Mouse (Mus musculus) megakaryocyte, embryonic 14.5 days (primary cell): Measurements from ENCODE around the gene Evc2. TPM values are rescaled to one million over a fixed set of nuclear protein-coding genes. Genes with fewer than 3 reads are reported as not detected.

Experiments used
- H3K27me3 ChIP-seq: replicated peaks from 2 replicates; pipeline ENCODE3; 2012; ENCODE audit warnings: inconsistent platforms
- H3K36me3 ChIP-seq: replicated peaks from 2 replicates; pipeline ENCODE3; 2012; ENCODE audit warnings: low read length, inconsistent platforms, mixed read lengths
- H3K4me1 ChIP-seq: 2 replicates; pipeline ENCODE4 v1.6.1; 2012; ENCODE audit warnings: inconsistent platforms
- H3K4me3 ChIP-seq: replicated peaks from 2 replicates; pipeline ENCODE3; 2012; ENCODE audit warnings: moderate library complexity, mild to moderate bottlenecking, inconsistent platforms
- H3K9me3 ChIP-seq: 2 replicates; pipeline ENCODE4 v1.6.1; 2012; ENCODE audit warnings: inconsistent platforms
- FLI1 ChIP-seq: IDR thresholded peaks from 2 replicates; pipeline ENCODE4 v1.6.1; 2012; ENCODE audit warnings: low read length, inconsistent platforms, mixed read lengths
- GATA1 ChIP-seq: IDR thresholded peaks from 3 replicates; pipeline ENCODE4 v1.6.1; 2012; ENCODE audit warnings: mixed read lengths, low read length, inconsistent platforms, borderline replicate concordance
- polyA plus RNA-seq: library from polyadenylated mRNA; stranded (reverse); fragments of >175 nt; gene quantifications from 2 replicates; pipeline ENCODE4 v1.2.3, GENCODE M21; 2012; ENCODE audit warnings: low replicate concordance; ENCODE audit not compliant: insufficient read depth

Gene Evc2
- polyA plus RNA-seq, 1 experiment: 0.70 TPM

DNA sequence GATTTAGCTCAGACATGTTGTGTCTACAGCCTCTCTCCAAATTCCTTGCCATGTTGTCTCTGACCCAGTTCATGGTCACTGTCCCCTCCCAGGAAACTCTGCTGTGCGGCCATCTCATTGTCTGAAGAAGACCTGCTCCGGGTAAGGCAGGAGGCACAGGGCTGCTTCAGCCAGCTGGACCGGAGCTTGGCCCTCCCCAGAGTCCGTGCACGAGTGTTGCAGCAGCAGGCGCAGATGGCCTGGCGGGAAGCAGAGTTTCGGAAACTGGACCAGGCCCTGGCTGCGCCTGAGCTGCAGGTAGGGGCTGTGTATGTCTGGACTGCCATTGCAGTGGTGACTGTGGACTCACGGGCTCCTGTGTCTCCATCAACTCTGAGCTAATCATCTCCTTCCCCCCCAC lies 53.6 kb downstream of the Evc2 start:
- H3K27me3 ChIP-seq: no peaks in the 10 kb centered on the region
- no peaks in the 10 kb centered on the region for H3K4me1 ChIP-seq
- TF ChIP-seq FLI1 (no peak), GATA1 (no peak)
- H3K36me3 ChIP-seq: no peaks in the 10 kb centered on the region
- H3K9me3 ChIP-seq: 0 out of 2 replicates have a peak, but pooled peaks cover 3% of the 10 kb centered on the region
- no peak overlapping the region for H3K4me3 ChIP-seq

DNA sequence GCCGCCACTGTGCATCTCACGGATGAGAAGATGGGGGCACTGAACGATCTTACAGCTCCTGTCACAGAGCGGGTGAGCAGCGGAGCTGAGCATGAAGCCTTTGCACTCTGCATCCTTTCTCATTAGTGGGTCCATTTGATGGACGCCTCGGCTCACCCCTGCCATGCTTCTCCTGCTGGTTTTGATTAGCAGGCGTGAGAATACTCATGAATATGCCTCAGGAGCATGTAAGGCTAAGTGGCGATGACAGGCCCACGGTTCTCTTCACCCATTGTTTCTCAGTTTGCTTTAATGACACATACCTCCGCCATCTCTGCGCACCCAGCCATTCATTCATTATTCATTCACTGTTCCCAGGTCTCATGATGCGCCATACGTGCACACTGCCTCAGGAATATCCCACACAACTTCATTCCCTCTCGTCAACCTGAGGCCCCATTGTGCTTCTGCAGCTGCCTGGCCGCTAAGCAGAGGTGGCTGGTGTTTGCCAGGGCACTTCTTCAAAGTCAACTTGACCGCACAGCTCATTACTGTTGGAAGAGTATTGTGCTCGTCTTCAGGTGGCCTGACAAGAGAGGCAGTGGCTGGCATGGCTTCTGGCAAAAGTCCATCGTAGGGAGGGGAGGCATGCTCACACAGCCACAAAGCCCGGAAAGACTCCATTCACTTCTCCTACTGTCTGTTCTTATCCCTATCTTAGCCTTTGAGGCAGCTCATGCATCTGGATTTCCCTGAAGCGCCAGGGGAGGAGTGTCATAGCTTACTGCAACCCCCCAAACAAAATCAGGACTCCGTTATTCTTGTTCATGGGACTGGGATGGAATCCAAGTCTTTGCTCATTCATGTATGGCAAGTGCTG lies 57.1 kb downstream of the Evc2 start:
- H3K36me3 ChIP-seq: no peaks in the 10 kb centered on the region
- no peak overlapping the region for H3K4me3 ChIP-seq
- H3K4me1 ChIP-seq: no peaks in the 10 kb centered on the region
- no peaks in the 10 kb centered on the region for H3K27me3 ChIP-seq
- no peak for TF ChIP-seq FLI1
- no peak for TF ChIP-seq GATA1
- H3K9me3 ChIP-seq: 0 out of 2 replicates have a peak, but pooled peaks cover 9% of the 10 kb centered on the region

DNA sequence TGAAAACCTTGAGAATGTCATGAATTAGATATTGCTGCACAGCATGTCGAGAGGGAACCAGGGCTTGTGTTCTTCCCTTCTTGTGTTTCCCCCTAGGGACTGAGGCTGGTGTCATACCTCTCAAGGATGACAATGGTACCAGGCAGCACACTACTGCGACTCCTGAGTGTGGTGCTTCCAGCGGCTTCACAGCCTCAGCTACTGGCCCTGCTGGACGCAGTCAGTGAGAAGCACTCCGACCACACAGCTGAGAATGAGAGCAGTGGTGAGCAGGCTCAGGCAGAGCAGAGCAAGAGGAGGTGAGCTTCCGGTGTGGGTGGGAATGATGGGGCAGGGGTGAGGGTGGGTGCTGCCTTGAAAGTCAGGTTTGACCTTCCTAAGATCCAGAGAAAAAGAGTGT lies 80.7 kb downstream of the Evc2 start:
- H3K36me3 ChIP-seq: no peaks in the 10 kb centered on the region
- H3K4me3 ChIP-seq: no peak overlapping the region
- no peaks in the 10 kb centered on the region for H3K27me3 ChIP-seq
- H3K4me1 ChIP-seq: no peaks in the 10 kb centered on the region
- H3K9me3 ChIP-seq: no peaks in the 10 kb centered on the region
- TF ChIP-seq GATA1: no peak
- no peak for TF ChIP-seq FLI1

- H3K4me3 ChIP-seq: no peak overlapping the region
- H3K4me1 ChIP-seq: no peaks in the 10 kb centered on the region
- TF ChIP-seq GATA1: no peak
- TF ChIP-seq FLI1: no peak
- no peaks in the 10 kb centered on the region for H3K9me3 ChIP-seq
- H3K36me3 ChIP-seq: no peaks in the 10 kb centered on the region
- no peaks in the 10 kb centered on the region for H3K27me3 ChIP-seq
Measured at GRCm38 (mm10) chr5:37427210-37427609, 88.9 kb downstream of the Evc2 start.

GRCm38 (mm10) chr5:37435417-37435816 lies 97.1 kb downstream of the Evc2 start:
- TF ChIP-seq GATA1 (no peak), FLI1 (no peak)
- Histone ChIP-seq H3K4me3 (no peak overlapping the region), H3K4me1 (no peaks in the 10 kb centered on the region), H3K36me3 (no peaks in the 10 kb centered on the region), H3K9me3 (peaks cover 11% of the 10 kb centered on the region; the same call in 1 of the 2 replicates), H3K27me3 (no peaks in the 10 kb centered on the region)

DNA sequence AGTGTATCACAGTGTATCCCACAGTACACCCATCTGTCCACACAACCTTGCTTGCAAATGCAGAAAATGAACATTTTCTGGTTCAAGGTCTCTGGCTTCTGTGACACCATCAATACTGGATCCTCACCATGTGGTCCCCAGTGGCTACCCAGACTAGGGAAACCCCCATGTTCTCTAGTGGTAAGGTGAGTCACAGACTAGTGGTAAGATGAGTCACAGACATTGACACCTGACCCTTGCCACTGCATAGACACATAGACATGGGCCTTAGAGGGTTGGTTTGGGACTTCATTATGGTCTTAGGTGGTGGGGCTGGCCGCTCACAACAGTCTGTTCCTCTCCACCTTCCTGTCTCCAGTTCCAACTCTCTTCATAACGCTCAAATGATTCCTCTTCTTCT lies 104.5 kb downstream of the Evc2 start:
- H3K4me3 ChIP-seq: no peak overlapping the region
- TF ChIP-seq GATA1: no peak
- no peak for TF ChIP-seq FLI1
- H3K27me3 ChIP-seq: no peaks in the 10 kb centered on the region
- H3K9me3 ChIP-seq: peaks cover 23% of the 10 kb centered on the region
- no peaks in the 10 kb centered on the region for H3K4me1 ChIP-seq
- no peaks in the 10 kb centered on the region for H3K36me3 ChIP-seq

GRCm38 (mm10) chr5:37447546-37447945 lies 109.2 kb downstream of the Evc2 start:
- no peaks in the 10 kb centered on the region for H3K27me3 ChIP-seq
- TF ChIP-seq GATA1 (no peak), FLI1 (no peak)

GRCm38 (mm10) chr5:37456590-37456989 lies 118.3 kb downstream of the Evc2 start:
- no peak overlapping the region for H3K4me3 ChIP-seq
- no peaks in the 10 kb centered on the region for H3K4me1 ChIP-seq
- no peaks in the 10 kb centered on the region for H3K36me3 ChIP-seq
- no peak for TF ChIP-seq GATA1
- no peak for TF ChIP-seq FLI1
- no peaks in the 10 kb centered on the region for H3K27me3 ChIP-seq
- H3K9me3 ChIP-seq: peaks cover 10% of the 10 kb centered on the region; the same call in 1 of the 2 replicates

More at GRCm38 (mm10) chr5:37447546-37447945, 109.2 kb downstream of the Evc2 start:
- Histone ChIP-seq H3K4me1 (no peaks in the 10 kb centered on the region), H3K9me3 (peaks cover 26% of the 10 kb centered on the region), H3K36me3 (no peaks in the 10 kb centered on the region), H3K4me3 (no peak overlapping the region)

DNA sequence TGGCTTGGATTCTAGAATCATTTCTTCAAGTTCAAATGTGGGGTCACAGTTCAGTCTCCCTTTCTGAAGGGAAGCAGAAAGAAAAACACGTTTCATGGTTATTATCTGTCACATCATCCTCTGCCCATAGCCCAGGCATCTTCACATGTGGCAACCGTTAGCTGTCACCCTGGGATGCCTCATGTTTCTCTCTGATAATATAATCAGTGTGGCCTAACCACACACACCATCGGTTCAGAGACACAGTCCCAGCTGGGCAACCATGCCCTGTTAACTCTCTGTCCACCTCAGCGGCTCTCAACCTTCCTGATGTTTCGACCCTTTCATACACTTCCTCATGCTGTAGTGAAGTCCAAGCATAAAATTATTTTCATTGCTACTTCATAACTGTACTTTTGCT lies 118.9 kb downstream of the Evc2 start:
- TF ChIP-seq GATA1: no peak
- no peak for TF ChIP-seq FLI1
- Histone ChIP-seq H3K36me3 (no peaks in the 10 kb centered on the region), H3K4me3 (no peak overlapping the region), H3K9me3 (peaks cover 10% of the 10 kb centered on the region; the same call in 1 of the 2 replicates), H3K27me3 (no peaks in the 10 kb centered on the region), H3K4me1 (no peaks in the 10 kb centered on the region)

DNA sequence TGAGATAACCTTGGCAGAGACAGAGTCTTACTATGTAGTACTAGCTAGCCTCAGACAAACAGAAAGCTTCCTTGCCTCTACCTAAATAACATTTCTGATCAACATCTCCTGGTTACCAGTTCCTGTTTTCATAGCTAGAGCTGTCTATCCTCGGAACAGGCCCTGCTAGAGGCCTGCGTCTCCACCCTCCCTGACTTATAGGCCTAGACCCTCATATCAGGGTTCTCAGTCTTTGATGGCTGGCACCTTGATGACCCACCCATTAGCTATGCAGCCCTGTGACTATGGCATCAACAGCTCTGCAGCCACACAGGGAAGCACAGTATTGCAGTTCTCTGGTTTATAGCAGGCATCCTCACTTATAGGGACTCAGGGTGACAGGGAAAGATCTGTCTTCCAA lies 119.5 kb downstream of the Evc2 start:
- Histone ChIP-seq H3K27me3 (no peaks in the 10 kb centered on the region), H3K4me1 (no peaks in the 10 kb centered on the region), H3K36me3 (no peaks in the 10 kb centered on the region), H3K9me3 (peaks cover 10% of the 10 kb centered on the region; the same call in 1 of the 2 replicates), H3K4me3 (no peak overlapping the region)
- TF ChIP-seq FLI1 (no peak), GATA1 (no peak)
